Mouse (Mus musculus): Measurements from ENCODE around the gene Dusp1. TPM values are rescaled to one million over a fixed set of nuclear protein-coding genes. Genes with fewer than 3 reads are reported as not detected.

Gene Dusp1
- total and polyA plus RNA-seq, 3 experiments = 3.5 to 9.9 (median 5.6) TPM

- no peak for TF ChIP-seq USF1 (IDR thresholded peaks at IDR 0.05; ENCODE audit: low read depth, low read length)
- TF ChIP-seq GABPA (IDR thresholded peaks at IDR 0.05; ENCODE audit: insufficient replicate concordance, low read depth, low read length) = no peak
- TF ChIP-seq ZC3H11A (IDR thresholded peaks at IDR 0.05; ENCODE audit: low read depth, low read length) = no peak
- TF ChIP-seq HCFC1 (IDR thresholded peaks at IDR 0.05; ENCODE audit: low read depth, low read length) = no peak
- no peak for TF ChIP-seq CTCF (conservative IDR thresholded peaks at IDR 0.05 in 1 of 2, IDR thresholded peaks at IDR 0.05 in 1 of 2; ENCODE audit: low read depth in 2 of 2, low read length in 2 of 2)
- TF ChIP-seq TCF12 (IDR thresholded peaks at IDR 0.05; ENCODE audit: low read depth, low read length) = 0 out of 2 replicates have a peak, but pooled peaks have one; percentile 49
- peak; percentile 84 for TF ChIP-seq MEF2A (IDR thresholded peaks at IDR 0.05; ENCODE audit: borderline replicate concordance, low read depth, low read length)
- TF ChIP-seq ETS1 (conservative IDR thresholded peaks at IDR 0.05; ENCODE audit: low read depth, low read length) = peak; percentile 28; the same call in 1 of the 2 replicates
- no peak for TF ChIP-seq NELFE (IDR thresholded peaks at IDR 0.05; ENCODE audit: low read depth, low read length)
- TF ChIP-seq UBTF (IDR thresholded peaks at IDR 0.05; ENCODE audit: low read depth, low read length) = no peak
- peak; percentile 67; the same call in 1 of the 2 replicates for TF ChIP-seq MAFK (IDR thresholded peaks at IDR 0.05; ENCODE audit: insufficient replicate concordance, low read length)
- TF ChIP-seq KAT2A (IDR thresholded peaks at IDR 0.05; ENCODE audit: insufficient replicate concordance, low read length) = no peak
- no peak for TF ChIP-seq SIN3A (IDR thresholded peaks at IDR 0.05; ENCODE audit: low read length)
- no peak for TF ChIP-seq POLR2A (IDR thresholded peaks at IDR 0.05; ENCODE audit: low read depth, low read length)
- TF ChIP-seq MAX (IDR thresholded peaks at IDR 0.05; ENCODE audit: low read length) = no peak
Observed at GRCm38 (mm10) chr17:26518306-26518705, 43.6 kb downstream of the Dusp1 start (continued).

GRCm38 (mm10) chr17:26515675-26516074, 46.3 kb downstream of the Dusp1 start:
- Histone ChIP-seq H3K27me3 (replicated peaks) (no peaks in the 10 kb centered on the region), H3K4me1 (ENCODE audit: control insufficient read depth in 1 of 2, insufficient read depth in 2 of 2) (peaks cover 16 to 28% of the 10 kb centered on the region in 2 experiments), H3K4me3 (replicated peaks in 1 of 3; ENCODE audit: low read depth in 2 of 3, low read length in 2 of 3, poor library complexity in 1 of 3) (no peak overlapping the region), H3K27ac (ENCODE audit: insufficient read depth, low read depth) (no peak overlapping the region), H3K79me2 (replicated peaks; ENCODE audit: control insufficient read depth, extremely low read depth, insufficient read depth, poor library complexity, severe bottlenecking) (no peaks in the 10 kb centered on the region), H3K4me2 (ENCODE audit: insufficient read depth, low read depth, poor library complexity, severe bottlenecking) (no peak overlapping the region), H3K36me3 (replicated peaks in 1 of 2; ENCODE audit: control insufficient read depth in 1 of 2, insufficient read depth in 1 of 2, low read length in 1 of 2) (no peaks in the 10 kb centered on the region), H3K9ac (ENCODE audit: insufficient read depth, low read depth) (no peak overlapping the region), H3K9me3 (replicated peaks; ENCODE audit: low read length) (peaks cover 7% of the 10 kb centered on the region)
- dilution Hi-C loops (cut with MboI; ENCODE audit: extremely low pct_ligation_motif_present, extremely low pct_unique_long_range_greater_than_20kb, low sequenced_read_pairs) = no loop called here
- in situ Hi-C loops (cut with MboI; ENCODE audit: low pct_ligation_motif_present, low pct_unique_long_range_greater_than_20kb, low sequenced_read_pairs) = no loop called here
- DNase-seq (ENCODE audit: extremely low read depth) = no peak
- TF ChIP-seq POLR2AphosphoS2 (IDR thresholded peaks at IDR 0.05; ENCODE audit: low read depth, low read length) = no peak
- TF ChIP-seq ZKSCAN1 (IDR thresholded peaks at IDR 0.05; ENCODE audit: borderline replicate concordance, low read depth, low read length) = no peak
- no peak for TF ChIP-seq UBTF (IDR thresholded peaks at IDR 0.05; ENCODE audit: low read depth, low read length)
- no peak for TF ChIP-seq MAFK (IDR thresholded peaks at IDR 0.05; ENCODE audit: insufficient replicate concordance, low read length)

- Histone ChIP-seq H3K79me2 (replicated peaks; ENCODE audit: control insufficient read depth, extremely low read depth, insufficient read depth, poor library complexity, severe bottlenecking) (no peaks in the 10 kb centered on the region), H3K9ac (ENCODE audit: insufficient read depth, low read depth) (no peak overlapping the region), H3K4me1 (ENCODE audit: control insufficient read depth in 1 of 2, insufficient read depth in 2 of 2) (peaks cover 16 to 39% of the 10 kb centered on the region in 2 experiments), H3K4me2 (ENCODE audit: insufficient read depth, low read depth, poor library complexity, severe bottlenecking) (no peak overlapping the region), H3K27ac (ENCODE audit: insufficient read depth, low read depth) (no peak overlapping the region), H3K9me3 (replicated peaks; ENCODE audit: low read length) (peaks cover 5% of the 10 kb centered on the region), H3K27me3 (replicated peaks) (no peaks in the 10 kb centered on the region), H3K36me3 (replicated peaks in 1 of 2; ENCODE audit: control insufficient read depth in 1 of 2, insufficient read depth in 1 of 2, low read length in 1 of 2) (no peaks in the 10 kb centered on the region), H3K4me3 (replicated peaks in 1 of 3; ENCODE audit: low read depth in 2 of 3, low read length in 2 of 3, poor library complexity in 1 of 3) (no peak overlapping the region)
- in situ Hi-C loops (cut with MboI; ENCODE audit: low pct_ligation_motif_present, low pct_unique_long_range_greater_than_20kb, low sequenced_read_pairs) = no loop called here
- DNase-seq (ENCODE audit: extremely low read depth) = no peak
- no peak for TF ChIP-seq GABPA (IDR thresholded peaks at IDR 0.05; ENCODE audit: insufficient replicate concordance, low read depth, low read length)
- TF ChIP-seq JUND (conservative IDR thresholded peaks at IDR 0.05; ENCODE audit: low read depth, low read length) = no peak
- no peak for TF ChIP-seq ELF1 (IDR thresholded peaks at IDR 0.05; ENCODE audit: low read depth, low read length)
- TF ChIP-seq CHD2 (IDR thresholded peaks at IDR 0.05; ENCODE audit: low read length) = no peak
- TF ChIP-seq MAFK (IDR thresholded peaks at IDR 0.05; ENCODE audit: insufficient replicate concordance, low read length) = no peak
- TF ChIP-seq SMC3 (IDR thresholded peaks at IDR 0.05; ENCODE audit: low read depth, low read length) = no peak
- dilution Hi-C loops (cut with MboI; ENCODE audit: extremely low pct_ligation_motif_present, extremely low pct_unique_long_range_greater_than_20kb, low sequenced_read_pairs) = no loop called here
Observed at GRCm38 (mm10) chr17:26514581-26515030, 47.3 kb downstream of the Dusp1 start.
